17 mouse cellular contexts compared by ENCODE assay signal in genomic region chr7:49824043-49824442, GRCm38 (mm10).
"Had no signal": no experiment of that assay in that cellular context is flagged by ENCODE, and none has a peak within 500 bp of the region (broad histone marks: within the 10 kb centered on the region; RNA-seq: fewer than 3 reads in every experiment).

No protein-coding gene starts in this region.

- H3K9me3 ChIP-seq: kidney, embryonic 15.5 days; limb, embryonic 12.5 days; limb, embryonic 15.5 days; midbrain, embryonic 10.5 days; midbrain, embryonic 13.5 days; neural tube, embryonic 12.5 days had no signal

- DNase-seq: kidney, adult 8-10 months; left cerebral cortex, postnatal 4 days; liver, postnatal 0 days; lung, embryonic 14.5 days; thymus, adult 18-20 months; thymus, postnatal 36 days had no signal

- H3K4me3 ChIP-seq: kidney, embryonic 15.5 days; limb, embryonic 12.5 days; limb, embryonic 15.5 days; midbrain, embryonic 10.5 days; midbrain, embryonic 13.5 days; neural tube, embryonic 12.5 days had no signal

- H3K4me2 ChIP-seq: kidney, embryonic 15.5 days; limb, embryonic 12.5 days; limb, embryonic 15.5 days; liver, embryonic 11.5 days; lung, embryonic 14.5 days; midbrain, embryonic 13.5 days; neural tube, embryonic 12.5 days had no signal

- H3K27me3 ChIP-seq: kidney, embryonic 15.5 days; limb, embryonic 12.5 days; limb, embryonic 15.5 days; midbrain, embryonic 13.5 days; neural tube, embryonic 12.5 days had no signal

- H3K4me1 ChIP-seq: kidney, embryonic 15.5 days; limb, embryonic 12.5 days; limb, embryonic 15.5 days; neural tube, embryonic 12.5 days had no signal

- H3K27ac ChIP-seq: kidney, embryonic 15.5 days; limb, embryonic 12.5 days; limb, embryonic 15.5 days; liver, embryonic 14.5 days; macrophage; midbrain, embryonic 10.5 days; midbrain, embryonic 13.5 days; neural tube, embryonic 12.5 days had no signal

- ATAC-seq: liver, postnatal 0 days; lung, postnatal 0 days; midbrain, embryonic 13.5 days; midbrain, embryonic 16.5 days had no signal

- H3K9ac ChIP-seq: kidney, embryonic 15.5 days; limb, embryonic 12.5 days; limb, embryonic 15.5 days; liver, embryonic 14.5 days; liver, postnatal 0 days; lung, embryonic 14.5 days; midbrain, embryonic 13.5 days; neural tube, embryonic 12.5 days had no signal
